Mouse (Mus musculus) forebrain, embryonic 16.5 days (tissue): ENCODE measurements around the gene Mrps27. TPM values are rescaled to one million over a fixed set of nuclear protein-coding genes. Genes with fewer than 3 reads are reported as not detected.

ENCODE experiments used
- ATAC-seq: fragments of 200-750 bp; cut with Nextera tagmentation; 2 replicates; pipeline ENCODE4 v1.8.0; 2017; ENCODE audit warnings: mild to moderate bottlenecking, moderate library complexity
- H3K27ac ChIP-seq: fragments of 300-500 bp; sonication (generic); 2 replicates; pipeline ENCODE4 v1.5.1; 2014; ENCODE audit warnings: low read length, control low read depth
- H3K27me3 ChIP-seq: fragments of 300-500 bp; sonication (generic); replicated peaks from 2 replicates; pipeline ENCODE4 v1.6.1; 2014; ENCODE audit warnings: low read length; ENCODE audit not compliant: control insufficient read depth, insufficient read depth
- H3K36me3 ChIP-seq: fragments of 300-500 bp; sonication (generic); 2 replicates; pipeline ENCODE4 v1.6.1; 2014; ENCODE audit not compliant: control insufficient read depth, insufficient read depth
- H3K4me1 ChIP-seq: fragments of 300-500 bp; sonication (generic); replicated peaks from 2 replicates; pipeline ENCODE4 v1.6.1; 2014; ENCODE audit warnings: low read length; ENCODE audit not compliant: control insufficient read depth, insufficient read depth
- H3K4me2 ChIP-seq: fragments of 300-500 bp; sonication (generic); 2 replicates; pipeline ENCODE4 v1.6.1; 2014; ENCODE audit warnings: mild to moderate bottlenecking, low read length, control low read depth
- H3K4me3 ChIP-seq: fragments of 300-500 bp; sonication (generic); replicated peaks from 2 replicates; pipeline ENCODE4 v1.5.1; 2014; ENCODE audit warnings: mild to moderate bottlenecking, low read length, control low read depth
- H3K9ac ChIP-seq: fragments of 300-500 bp; sonication (generic); replicated peaks from 2 replicates; pipeline ENCODE4 v1.6.1; 2014; ENCODE audit warnings: low read depth, low read length, control low read depth
- H3K9me3 ChIP-seq: fragments of 300-500 bp; sonication (generic); 2 replicates; pipeline ENCODE4 v1.6.1; 2016; ENCODE audit warnings: low read length; ENCODE audit not compliant: control insufficient read depth
- WGBS: fragments of 180-500 bp; shearing (Covaris S2); extraction: QIAGEN DNeasy Blood & Tissue Kit; methylation state at CpG from one replicate; pipeline ENCODE4 v1.1.7; 2014; 5-methylcytosine and 5-hydroxymethylcytosine counted together
- polyA plus RNA-seq: library from polyadenylated mRNA; unstranded; fragments of >200 nt; fragmentation: Nextera tagmentation; extraction: Ambion mirVana; gene quantifications from 2 replicates; pipeline ENCODE4 v1.2.1, GENCODE M21; 2015

Gene Mrps27
- polyA plus RNA-seq, 1 experiment from 2014 or later: 49.1 TPM

GRCm38 (mm10) chr13:99440228-99440627 is 95.6 kb downstream of the Mrps27 start:
- H3K36me3 ChIP-seq: peaks cover 39% of the 10 kb centered on the region
- no peak for ATAC-seq
- H3K27me3 ChIP-seq: no peaks in the 10 kb centered on the region
- H3K9ac ChIP-seq: no peak overlapping the region
- H3K4me2 ChIP-seq: no peak overlapping the region
- H3K4me1 ChIP-seq: peaks cover 45% of the 10 kb centered on the region
- no peak overlapping the region for H3K4me3 ChIP-seq
- no peaks in the 10 kb centered on the region for H3K9me3 ChIP-seq
- WGBS: 23% methylated on average over 2 of the region's 2 CpGs
- H3K27ac ChIP-seq: no peak overlapping the region

DNA sequence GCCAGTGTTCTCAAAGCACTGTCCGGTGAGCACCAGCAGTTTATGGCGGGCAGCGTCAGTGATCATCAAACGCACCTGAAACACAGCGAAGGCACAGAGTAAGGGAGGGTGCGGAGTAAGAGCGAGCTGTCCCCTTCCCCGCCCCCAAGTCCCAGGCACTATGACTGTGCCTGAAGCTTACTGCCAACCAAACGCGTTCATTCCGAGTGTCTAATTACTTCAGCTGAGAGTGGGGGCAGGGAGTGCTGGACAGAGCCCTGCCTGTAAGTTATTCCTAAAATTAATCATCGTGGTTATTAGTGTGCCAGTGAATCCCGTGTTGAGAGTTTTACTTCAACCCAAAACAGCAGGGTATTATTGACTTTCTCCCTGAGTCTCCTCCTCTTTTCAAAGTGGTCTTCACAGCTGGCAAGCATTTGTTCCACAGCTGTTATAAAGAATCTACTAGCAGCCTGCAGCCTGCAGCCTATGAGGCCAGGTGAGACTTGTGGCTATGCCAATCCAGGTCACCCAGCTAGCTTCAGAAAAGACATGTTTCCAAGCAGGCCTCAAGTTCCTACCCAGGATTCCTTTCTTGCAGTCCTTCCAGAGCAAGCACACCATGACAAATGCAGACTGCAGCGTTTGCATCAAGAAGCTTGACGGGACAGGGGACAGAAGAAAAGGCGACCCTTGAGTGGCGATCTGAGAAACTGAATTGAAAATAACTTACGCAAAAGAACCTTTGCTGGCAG is 97.3 kb downstream of the Mrps27 start:
- no peaks in the 10 kb centered on the region for H3K27me3 ChIP-seq
- no peak for ATAC-seq
- H3K4me1 ChIP-seq: peaks cover 57% of the 10 kb centered on the region
- H3K27ac ChIP-seq: no peak overlapping the region
- H3K4me3 ChIP-seq: no peak overlapping the region
- H3K9ac ChIP-seq: no peak overlapping the region
- WGBS: 15% methylated on average over 18 of the region's 18 CpGs
- H3K9me3 ChIP-seq: no peaks in the 10 kb centered on the region
- H3K4me2 ChIP-seq: peak overlapping the region; percentile 40
- peaks cover 33% of the 10 kb centered on the region for H3K36me3 ChIP-seq

GRCm38 (mm10) chr13:99442434-99443249 is 98.1 kb downstream of the Mrps27 start:
- no peaks in the 10 kb centered on the region for H3K27me3 ChIP-seq
- H3K4me2 ChIP-seq: peak overlapping the region; percentile 40
- H3K27ac ChIP-seq: peak overlapping the region; percentile 94
- peaks cover 27% of the 10 kb centered on the region for H3K36me3 ChIP-seq
- H3K4me3 ChIP-seq: peak overlapping the region; percentile 39
- ATAC-seq: no peak
- WGBS: 5% methylated on average over 12 of the region's 12 CpGs
- no peaks in the 10 kb centered on the region for H3K9me3 ChIP-seq
- H3K9ac ChIP-seq: peak overlapping the region; percentile 36
- peaks cover 65% of the 10 kb centered on the region for H3K4me1 ChIP-seq

DNA sequence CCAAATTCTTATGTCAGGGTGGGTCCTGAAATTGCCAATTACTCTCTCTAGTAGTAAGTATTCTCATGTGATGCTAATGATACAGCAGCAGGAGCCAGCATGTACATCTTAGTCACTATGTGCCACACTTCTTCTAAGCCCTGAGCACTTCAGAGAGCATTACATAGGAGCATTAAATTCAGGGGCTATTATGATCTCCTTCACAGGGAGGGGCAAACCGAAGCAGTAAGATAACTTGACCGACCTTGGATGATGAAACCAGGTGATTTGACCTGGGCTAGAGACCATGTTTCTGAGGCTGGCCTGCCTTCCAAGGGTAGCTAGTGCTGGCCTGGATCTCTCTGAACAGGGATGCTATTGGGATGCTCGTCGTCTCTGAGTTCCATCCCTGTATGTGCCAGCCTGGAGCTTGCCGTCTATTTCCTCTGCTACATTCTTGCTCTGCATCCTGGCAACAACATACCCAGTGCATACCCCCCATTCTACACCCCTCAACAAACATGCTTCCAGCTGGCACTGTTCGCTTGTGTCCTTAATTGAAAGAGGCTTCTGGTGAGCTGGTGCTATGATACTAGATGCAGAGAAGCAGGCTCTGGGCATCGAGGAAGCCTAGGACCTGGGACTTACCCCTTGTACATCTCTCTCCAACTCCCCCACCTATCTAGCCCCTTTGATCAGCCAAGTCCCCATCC is 99.0 kb downstream of the Mrps27 start:
- peak overlapping the region; percentile 40 for H3K4me2 ChIP-seq
- H3K27me3 ChIP-seq: no peaks in the 10 kb centered on the region
- H3K36me3 ChIP-seq: peaks cover 23% of the 10 kb centered on the region
- no peaks in the 10 kb centered on the region for H3K9me3 ChIP-seq
- peak overlapping the region; percentile 50 for H3K9ac ChIP-seq
- 7% methylated on average over 7 of the region's 7 CpGs for WGBS
- peaks cover 73% of the 10 kb centered on the region for H3K4me1 ChIP-seq
- ATAC-seq: peak; percentile 54
- H3K27ac ChIP-seq: peak overlapping the region; percentile 94
- H3K4me3 ChIP-seq: peak overlapping the region; percentile 39

DNA sequence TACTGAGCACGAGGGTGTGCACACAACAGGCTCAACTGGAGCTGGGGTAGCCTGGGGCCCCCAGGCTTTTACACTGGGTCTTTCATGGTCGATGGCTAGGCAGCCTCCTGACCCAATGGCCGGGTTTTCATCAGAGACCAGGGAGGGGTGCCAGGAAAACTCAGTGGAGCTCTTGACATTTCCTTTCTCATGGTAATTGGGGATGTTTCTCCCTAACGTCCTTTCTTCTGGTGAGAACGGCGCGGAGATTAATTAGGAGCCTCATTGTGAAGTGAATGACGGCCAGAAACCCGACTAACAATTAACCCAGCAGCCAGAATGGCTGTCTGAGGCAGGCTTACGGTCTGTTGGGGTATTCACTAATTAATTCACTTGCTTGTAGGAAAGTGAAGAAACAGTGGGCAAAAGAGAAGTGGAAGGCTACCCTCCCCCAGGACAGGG is 99.9 kb downstream of the Mrps27 start:
- H3K4me1 ChIP-seq: peaks cover 80% of the 10 kb centered on the region
- H3K36me3 ChIP-seq: peaks cover 17% of the 10 kb centered on the region
- peak overlapping the region; percentile 50 for H3K9ac ChIP-seq
- WGBS: 2% methylated on average over 10 of the region's 10 CpGs
- H3K9me3 ChIP-seq: no peaks in the 10 kb centered on the region
- H3K27me3 ChIP-seq: no peaks in the 10 kb centered on the region
- H3K27ac ChIP-seq: peak overlapping the region; percentile 94
- peak overlapping the region; percentile 39 for H3K4me3 ChIP-seq
- peak overlapping the region; percentile 40 for H3K4me2 ChIP-seq
- peak; percentile 84 for ATAC-seq

DNA sequence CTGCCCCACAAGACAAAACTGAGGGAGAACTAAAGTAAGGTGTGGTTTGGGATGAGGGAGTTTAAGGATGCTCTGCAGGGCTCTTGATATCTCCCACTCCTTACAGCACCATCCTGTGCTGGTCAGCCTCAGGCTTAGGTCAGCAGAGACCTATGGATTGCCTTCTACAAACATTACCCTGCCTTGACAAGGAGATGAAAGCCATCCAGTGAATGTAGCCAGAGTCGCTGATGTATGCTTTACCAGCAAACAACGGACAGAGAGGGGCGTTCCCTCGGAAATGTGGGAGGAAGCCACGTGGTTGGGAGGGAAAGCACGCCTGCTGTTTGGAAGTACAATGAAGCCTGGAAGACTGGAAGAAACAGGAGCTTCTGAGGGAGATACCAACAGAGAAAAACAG is 100.3 kb downstream of the Mrps27 start:
- no peaks in the 10 kb centered on the region for H3K9me3 ChIP-seq
- peak overlapping the region; percentile 19 for H3K4me3 ChIP-seq
- H3K4me1 ChIP-seq: peaks cover 85% of the 10 kb centered on the region
- WGBS: 0% methylated on average over 6 of the region's 6 CpGs
- H3K27ac ChIP-seq: peak overlapping the region; percentile 94
- H3K9ac ChIP-seq: peak overlapping the region; percentile 20; the same call in 1 of the 2 replicates
- ATAC-seq: peak; percentile 42
- peak overlapping the region; percentile 40 for H3K4me2 ChIP-seq
- no peaks in the 10 kb centered on the region for H3K27me3 ChIP-seq
- H3K36me3 ChIP-seq: peaks cover 15% of the 10 kb centered on the region

DNA sequence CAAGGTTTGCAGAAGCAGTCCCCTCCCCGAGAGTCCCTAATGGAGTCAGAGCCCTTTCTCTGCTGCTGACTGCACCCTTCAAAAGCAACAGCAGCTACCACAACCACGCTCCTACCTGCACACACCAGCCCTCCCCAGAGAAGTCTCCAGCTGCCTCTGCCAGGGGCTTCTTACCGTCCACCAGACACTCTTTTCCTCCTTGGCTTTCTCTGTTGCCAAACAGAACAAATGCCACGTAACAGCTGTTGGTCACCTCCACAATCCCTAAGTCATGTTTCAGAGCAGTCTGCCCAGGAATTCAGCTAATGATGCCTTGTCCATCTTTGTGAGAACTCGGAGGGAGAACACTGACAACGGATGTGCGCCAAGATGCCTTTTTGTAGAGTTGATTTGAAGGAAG is 102.4 kb downstream of the Mrps27 start:
- H3K4me2 ChIP-seq: peak overlapping the region; percentile 53
- H3K27ac ChIP-seq: peak overlapping the region; percentile 85
- no peaks in the 10 kb centered on the region for H3K36me3 ChIP-seq
- H3K9ac ChIP-seq: peak overlapping the region; percentile 53
- no peak for ATAC-seq
- 16% methylated on average over 7 of the region's 7 CpGs for WGBS
- peaks cover 84% of the 10 kb centered on the region for H3K4me1 ChIP-seq
- no peaks in the 10 kb centered on the region for H3K9me3 ChIP-seq
- no peaks in the 10 kb centered on the region for H3K27me3 ChIP-seq
- H3K4me3 ChIP-seq: peak overlapping the region; percentile 41

DNA sequence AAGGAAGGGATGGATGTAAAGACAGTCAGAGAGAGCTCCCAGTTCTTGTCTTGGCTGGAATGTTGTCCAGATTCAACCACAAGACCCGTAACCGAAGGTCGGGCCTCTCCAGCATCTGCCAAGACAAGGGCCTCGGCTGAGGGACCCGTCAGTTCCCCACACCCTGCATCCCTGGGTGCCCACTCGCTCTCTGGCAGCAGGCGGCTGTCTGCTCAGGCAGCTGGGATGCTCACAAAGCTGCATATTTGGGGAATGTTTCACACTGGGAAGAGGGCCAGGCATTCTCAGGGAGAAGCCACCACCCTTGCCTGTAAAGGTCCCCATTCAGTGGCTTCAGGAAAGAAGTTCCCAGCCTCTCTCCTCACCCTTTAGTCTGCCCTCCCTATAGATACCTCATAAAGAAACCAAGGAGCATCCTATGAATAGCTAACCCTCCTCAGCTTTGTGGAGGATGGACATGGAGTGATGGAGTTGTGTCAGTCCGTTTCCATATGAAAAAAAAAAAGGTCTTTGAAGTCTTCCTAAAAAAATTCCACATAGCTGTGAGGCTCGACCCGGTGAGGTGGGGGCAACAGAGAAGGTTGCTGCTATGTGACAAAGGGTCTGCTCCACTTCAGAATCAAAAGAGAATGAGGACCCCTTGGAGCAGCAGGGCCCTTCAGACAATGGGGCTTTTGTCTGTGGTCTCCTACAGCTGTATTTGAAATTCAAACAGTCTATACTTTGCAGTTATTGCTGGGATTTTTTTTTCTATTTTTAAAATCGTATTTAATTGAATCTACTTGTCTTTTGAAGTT is 103.0 kb downstream of the Mrps27 start:
- Histone ChIP-seq H3K4me2 (peak overlapping the region; percentile 53), H3K4me3 (peak overlapping the region; percentile 41), H3K27me3 (no peaks in the 10 kb centered on the region), H3K9ac (peak overlapping the region; percentile 53), H3K27ac (peak overlapping the region; percentile 85), H3K9me3 (no peaks in the 10 kb centered on the region), H3K36me3 (no peaks in the 10 kb centered on the region), H3K4me1 (peaks cover 78% of the 10 kb centered on the region)
- whole genome bisulfite sequencing: 6% methylated on average over 11 of the region's 11 CpGs
- peak; percentile 7; the same call in 1 of the 2 replicates for ATAC-seq
